Mouse (Mus musculus) brown adipose tissue, adult 24 weeks (tissue): ENCODE measurements around the gene Mycbp. TPM values are rescaled to one million over a fixed set of nuclear protein-coding genes. Genes with fewer than 3 reads are reported as not detected.
"Not testable (repeated sequence)": the region's sequence is repeated elsewhere in the genome, so short reads cannot be mapped to it uniquely, and the experiment has no call there.

Experiments
- H3K27ac ChIP-seq: fragments of 200-500 bp; replicated peaks from 2 replicates; pipeline ENCODE4 v1.5.1; 2012; ENCODE audit warnings: low read depth, mild to moderate bottlenecking, low read length
- H3K4me1 ChIP-seq: fragments of 200-500 bp; 2 replicates; pipeline ENCODE4 v1.6.1; 2012; ENCODE audit warnings: low read length, mixed read lengths; ENCODE audit not compliant: control insufficient read depth, insufficient read depth, insufficient read length
- H3K4me3 ChIP-seq: fragments of 200-500 bp; 2 replicates; pipeline ENCODE4 v1.5.1; 2012; ENCODE audit warnings: low read depth, mild to moderate bottlenecking, low read length, moderate library complexity; ENCODE audit not compliant: insufficient read depth
- polyA plus RNA-seq: library from polyadenylated mRNA; stranded (reverse); fragments of >200 nt; gene quantifications from 2 replicates; pipeline ENCODE4 v1.2.4, GENCODE M21; 2012; ENCODE audit not compliant: missing spikeins, insufficient read depth, insufficient read length

Mycbp gene
- polyA plus RNA-seq, 1 experiment = 70.1 TPM

DNA sequence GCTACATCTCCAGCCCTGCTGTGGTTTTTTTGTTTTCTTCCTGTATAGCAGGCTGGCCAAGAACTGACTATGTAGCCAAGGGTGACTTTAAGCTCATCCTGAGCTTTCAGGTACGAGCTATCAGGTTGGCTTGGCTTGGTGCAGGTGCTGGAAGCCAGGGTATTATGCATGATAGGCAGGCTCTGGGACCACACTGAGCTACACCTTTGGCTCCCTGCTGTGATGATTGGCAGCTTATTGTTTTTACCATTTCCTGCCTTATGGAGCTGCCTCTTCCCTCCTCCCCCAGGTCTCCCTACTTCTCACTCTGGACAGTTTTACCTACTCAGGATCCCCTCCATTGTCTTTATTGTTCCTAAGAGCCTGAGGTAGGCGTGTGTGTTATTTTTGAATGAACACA is 14.2 kb downstream of the Mycbp start:
- Histone ChIP-seq H3K4me1 (peaks cover 10% of the 10 kb centered on the region), H3K4me3 (peak overlapping the region; percentile 97), H3K27ac (peak overlapping the region; percentile 23; the same call in 1 of the 2 replicates)

DNA sequence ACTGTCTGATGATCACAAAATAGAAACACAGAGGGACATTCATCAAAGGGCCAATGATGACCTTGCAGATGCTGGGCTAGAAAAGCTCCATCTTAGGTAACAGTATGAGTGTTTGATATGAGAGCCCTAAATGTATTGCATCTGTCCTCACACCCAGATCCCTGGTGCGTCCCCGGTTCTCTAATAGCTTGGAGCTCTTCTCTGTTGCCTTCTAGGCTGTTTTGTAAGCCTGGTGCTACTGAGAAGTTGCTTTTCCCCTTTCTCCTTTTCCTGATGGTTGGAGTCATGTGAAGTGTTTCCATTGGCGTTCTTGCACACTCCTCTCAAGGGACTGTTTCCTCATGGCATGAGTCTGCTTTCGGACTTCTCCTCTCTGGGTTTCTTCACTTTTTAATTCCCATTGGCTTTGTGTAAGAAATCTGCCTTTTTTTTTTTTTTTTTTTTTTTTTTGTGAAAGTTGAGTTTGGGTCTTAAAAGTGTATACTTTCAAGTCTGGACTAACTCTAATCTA is 16.5 kb downstream of the Mycbp start:
- H3K4me3 ChIP-seq = no peak overlapping the region
- peak overlapping the region; percentile 74 for H3K27ac ChIP-seq
- peaks cover 10% of the 10 kb centered on the region for H3K4me1 ChIP-seq

DNA sequence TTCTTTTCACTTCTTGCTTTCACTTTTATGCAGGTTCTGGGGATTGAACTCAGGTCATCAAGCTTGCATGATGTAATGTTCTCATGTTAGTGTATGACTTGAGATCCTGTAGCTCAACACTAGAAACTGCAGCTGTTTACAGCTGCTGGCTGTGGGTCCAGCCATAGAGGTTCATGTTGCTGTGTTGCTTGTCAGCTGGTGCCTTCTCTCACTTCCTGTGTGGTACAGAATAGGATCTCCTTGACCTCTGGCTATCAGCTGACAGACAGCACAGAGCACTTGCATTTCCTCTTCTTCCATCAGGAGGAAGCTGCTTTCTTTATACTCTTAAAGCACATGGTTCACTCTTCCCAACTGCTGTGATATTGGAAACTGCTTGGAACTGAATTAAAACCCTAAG is 23.3 kb downstream of the Mycbp start:
- no peak overlapping the region for H3K4me3 ChIP-seq
- no peak overlapping the region for H3K27ac ChIP-seq
- no peaks in the 10 kb centered on the region for H3K4me1 ChIP-seq

DNA sequence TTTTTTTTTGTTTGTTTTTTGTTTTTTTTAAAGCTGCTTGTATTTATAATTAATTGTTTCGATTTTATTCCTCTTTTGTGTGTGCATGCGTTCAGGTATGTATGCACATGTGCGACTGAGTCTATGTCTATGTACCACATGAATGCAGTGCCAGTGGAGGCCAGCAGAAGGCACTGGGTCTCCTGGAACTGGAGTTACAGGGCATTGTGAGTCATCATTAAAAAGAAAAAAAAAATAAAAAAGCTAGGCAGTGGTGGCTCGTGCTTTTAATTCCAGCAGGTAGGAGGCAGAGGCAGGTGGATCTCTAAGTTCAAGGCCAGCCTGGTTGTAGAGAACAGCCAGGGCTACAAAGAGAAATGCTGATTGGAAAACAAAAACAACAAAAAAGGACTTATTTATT is 25.4 kb downstream of the Mycbp start:
- H3K27ac ChIP-seq = no peak overlapping the region
- no peak overlapping the region for H3K4me3 ChIP-seq

DNA sequence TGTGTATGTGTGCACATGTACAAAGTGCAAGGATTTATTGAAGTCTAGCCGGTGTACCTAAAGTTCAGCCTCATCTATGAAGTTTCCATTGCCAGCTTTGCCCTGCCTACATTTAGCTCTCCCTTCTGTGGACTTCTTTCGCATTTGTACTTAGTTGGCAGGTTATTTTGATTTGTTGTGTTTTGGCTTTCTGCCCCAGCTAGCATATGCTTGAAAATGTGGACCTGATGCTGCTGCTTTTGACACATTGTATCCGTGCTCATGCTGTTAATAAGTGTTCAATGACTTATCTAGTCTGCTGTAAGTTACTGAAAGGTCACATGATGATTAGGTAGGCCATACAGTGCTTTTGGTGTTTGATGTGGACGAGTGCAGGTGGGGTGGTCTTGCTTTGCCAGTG is 29.7 kb downstream of the Mycbp start:
- H3K4me3 ChIP-seq = no peak overlapping the region
- H3K27ac ChIP-seq = no peak overlapping the region
- no peaks in the 10 kb centered on the region for H3K4me1 ChIP-seq

More for the DNA sequence above, 25.4 kb downstream of the Mycbp start:
- H3K4me1 ChIP-seq = no peaks in the 10 kb centered on the region

DNA sequence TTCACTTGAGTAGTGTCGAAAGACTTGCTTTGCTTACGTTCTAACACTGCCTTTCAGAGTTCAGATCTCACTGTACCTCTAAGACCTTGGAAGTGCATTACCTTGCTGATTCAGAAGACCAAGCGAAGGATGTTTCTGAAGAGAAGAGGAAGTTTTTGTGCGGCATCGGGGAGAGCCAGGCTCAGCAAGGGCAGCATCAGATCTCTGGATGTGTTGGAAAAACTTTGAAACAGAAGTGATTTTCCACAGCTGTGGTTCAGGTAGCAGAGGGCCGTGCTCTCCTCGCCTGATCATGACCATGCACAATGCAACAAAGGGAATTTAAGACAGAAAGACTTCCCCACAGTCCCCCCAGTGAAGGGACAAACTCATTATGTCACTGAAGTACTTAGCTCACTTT is 31.4 kb downstream of the Mycbp start:
- Histone ChIP-seq H3K27ac (no peak overlapping the region), H3K4me3 (no peak overlapping the region), H3K4me1 (no peaks in the 10 kb centered on the region)

DNA sequence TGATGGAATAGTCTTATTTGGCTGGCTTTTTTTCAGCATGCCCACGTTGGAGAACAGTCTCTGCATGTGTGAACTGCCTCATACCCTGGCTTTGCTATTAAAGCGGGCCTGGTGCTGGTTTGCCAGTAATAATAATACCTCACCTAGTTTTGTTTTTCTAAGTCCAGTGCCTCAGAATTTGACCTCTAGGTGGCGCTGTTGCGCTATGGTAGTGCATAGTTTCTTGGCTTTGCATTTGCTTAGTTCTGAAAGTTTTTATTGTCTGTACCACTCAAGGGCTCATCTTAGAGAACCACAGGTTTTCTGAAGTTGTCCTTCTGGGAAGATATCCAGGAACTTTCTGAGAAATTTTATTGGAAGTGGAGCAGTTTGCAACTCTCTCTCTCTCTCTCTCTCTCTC is 35.2 kb downstream of the Mycbp start:
- Histone ChIP-seq H3K27ac (no peak overlapping the region), H3K4me3 (no peak overlapping the region), H3K4me1 (no peaks in the 10 kb centered on the region)

DNA sequence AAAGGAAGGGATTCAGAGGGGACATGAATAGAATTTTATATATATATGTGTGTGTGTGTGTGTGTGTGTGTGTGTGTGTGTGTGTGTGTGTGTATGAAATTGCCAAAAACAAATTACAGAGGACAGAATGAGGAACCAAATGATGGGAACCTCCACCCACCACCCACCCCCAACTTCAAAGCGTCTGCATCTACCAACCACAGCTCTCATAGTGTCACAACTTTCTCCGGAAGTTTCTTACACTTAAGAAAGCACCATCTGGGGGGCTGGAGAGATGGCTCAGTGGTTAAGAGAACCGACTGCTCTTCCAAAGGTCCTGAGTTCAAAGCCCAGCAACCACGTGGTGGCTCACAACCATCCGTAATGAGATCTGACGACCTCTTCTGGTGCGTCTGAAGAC is 36.2 kb downstream of the Mycbp start:
- not testable (repeated sequence) for H3K27ac ChIP-seq, H3K4me1 ChIP-seq, H3K4me3 ChIP-seq

DNA sequence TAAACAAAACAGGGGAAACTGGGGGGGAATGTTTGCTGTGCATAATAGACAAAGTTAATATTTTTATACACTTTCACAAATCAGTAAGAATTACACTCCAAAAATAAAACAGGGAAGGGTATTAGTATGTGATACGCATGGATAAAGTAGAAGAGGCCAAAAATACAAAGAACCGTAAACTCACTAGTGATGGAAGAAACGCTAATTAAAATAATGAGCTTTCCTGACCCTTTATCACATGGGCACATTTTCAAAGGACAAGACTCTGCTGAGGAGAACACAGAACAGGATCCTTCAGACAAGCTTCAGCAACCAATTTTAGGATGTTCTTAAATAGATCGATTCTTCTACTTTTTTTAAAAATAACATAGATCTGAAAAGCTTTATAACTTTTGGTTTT is 42.1 kb downstream of the Mycbp start:
- no peak overlapping the region for H3K4me3 ChIP-seq
- no peak overlapping the region for H3K27ac ChIP-seq

DNA sequence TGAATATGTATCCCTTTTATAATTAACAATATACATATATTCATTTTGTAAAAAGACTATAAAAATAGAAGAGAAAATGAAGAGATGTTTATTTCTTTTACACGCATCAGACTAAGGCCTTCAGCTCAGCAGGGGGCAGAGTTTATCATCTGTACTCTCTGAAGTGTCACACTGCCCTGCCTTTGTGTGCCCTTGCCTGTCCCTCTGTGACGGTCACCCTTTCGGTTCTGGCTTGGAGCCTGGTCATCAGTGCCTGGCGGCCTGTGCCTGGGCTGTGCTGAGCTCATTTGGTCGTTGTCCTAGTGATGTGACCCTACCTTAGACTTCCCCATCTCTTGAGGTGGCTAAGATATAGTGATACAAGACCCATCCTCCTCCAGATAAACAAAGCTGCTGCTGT is 42.5 kb downstream of the Mycbp start:
- no peaks in the 10 kb centered on the region for H3K4me1 ChIP-seq
- no peak overlapping the region for H3K4me3 ChIP-seq
- H3K27ac ChIP-seq = no peak overlapping the region

More for the DNA sequence above, 42.1 kb downstream of the Mycbp start:
- no peaks in the 10 kb centered on the region for H3K4me1 ChIP-seq

DNA sequence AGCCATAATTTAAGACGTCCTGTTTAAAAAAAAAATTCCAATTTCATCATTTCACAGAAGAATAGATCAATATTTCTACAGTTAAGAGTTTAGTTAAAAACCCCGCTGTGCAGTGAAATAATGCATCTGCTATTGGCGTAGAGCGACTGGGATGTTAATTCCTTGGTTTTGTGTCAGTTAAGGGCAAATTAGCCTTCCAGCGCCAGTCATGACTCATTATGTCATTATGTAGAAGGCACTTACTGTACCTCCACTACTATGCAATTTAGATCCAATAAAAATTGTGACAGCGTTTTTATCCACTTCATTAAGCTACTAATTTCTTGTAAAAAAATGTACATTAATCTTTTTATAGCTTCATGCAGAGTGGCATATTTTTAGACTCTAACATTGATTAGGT is 44.3 kb downstream of the Mycbp start:
- no peak overlapping the region for H3K4me3 ChIP-seq
- no peaks in the 10 kb centered on the region for H3K4me1 ChIP-seq
- no peak overlapping the region for H3K27ac ChIP-seq

DNA sequence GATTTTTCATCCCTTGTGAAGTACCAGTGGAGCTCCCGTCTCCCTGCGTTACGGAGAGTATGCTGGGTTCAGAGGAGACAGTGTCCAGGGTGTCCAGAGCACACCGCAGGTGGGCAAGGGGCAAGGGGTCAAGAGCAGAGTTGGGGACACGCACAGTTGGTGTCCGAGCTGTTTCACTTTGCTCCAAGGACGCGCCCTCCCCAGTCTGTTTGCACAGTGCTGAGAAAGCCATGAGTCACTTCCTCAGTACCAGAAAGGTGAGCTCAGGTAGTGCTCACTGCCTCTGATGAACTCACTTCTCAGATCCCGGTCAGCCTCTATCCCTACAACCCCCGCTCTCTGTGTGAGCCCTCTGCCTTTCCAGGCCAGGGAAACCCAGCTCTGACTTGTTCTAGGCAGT is 45.0 kb downstream of the Mycbp start:
- H3K4me1 ChIP-seq = no peaks in the 10 kb centered on the region
- no peak overlapping the region for H3K4me3 ChIP-seq
- H3K27ac ChIP-seq = no peak overlapping the region

DNA sequence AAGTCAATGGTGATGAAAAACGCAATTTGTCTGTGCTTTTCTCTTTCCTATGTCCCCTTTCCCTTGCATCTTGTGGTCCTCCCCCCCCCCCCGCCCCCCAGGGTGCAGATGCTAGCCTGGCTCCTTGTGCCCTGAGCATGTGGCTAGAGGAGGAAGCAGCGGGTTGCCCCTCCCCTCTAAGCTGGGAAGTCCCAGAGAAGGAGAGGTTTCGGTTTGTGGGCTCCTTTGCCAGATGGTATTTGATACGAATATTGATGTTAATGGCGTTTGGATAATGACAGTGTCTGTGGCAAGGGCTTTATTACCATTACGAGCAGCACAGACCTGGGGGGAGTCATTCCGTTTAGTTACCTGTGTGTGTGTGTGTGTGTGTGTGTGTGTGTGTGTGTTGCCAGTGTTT is 47.4 kb downstream of the Mycbp start:
- Histone ChIP-seq H3K27ac (no peak overlapping the region), H3K4me1 (no peaks in the 10 kb centered on the region), H3K4me3 (no peak overlapping the region)

DNA sequence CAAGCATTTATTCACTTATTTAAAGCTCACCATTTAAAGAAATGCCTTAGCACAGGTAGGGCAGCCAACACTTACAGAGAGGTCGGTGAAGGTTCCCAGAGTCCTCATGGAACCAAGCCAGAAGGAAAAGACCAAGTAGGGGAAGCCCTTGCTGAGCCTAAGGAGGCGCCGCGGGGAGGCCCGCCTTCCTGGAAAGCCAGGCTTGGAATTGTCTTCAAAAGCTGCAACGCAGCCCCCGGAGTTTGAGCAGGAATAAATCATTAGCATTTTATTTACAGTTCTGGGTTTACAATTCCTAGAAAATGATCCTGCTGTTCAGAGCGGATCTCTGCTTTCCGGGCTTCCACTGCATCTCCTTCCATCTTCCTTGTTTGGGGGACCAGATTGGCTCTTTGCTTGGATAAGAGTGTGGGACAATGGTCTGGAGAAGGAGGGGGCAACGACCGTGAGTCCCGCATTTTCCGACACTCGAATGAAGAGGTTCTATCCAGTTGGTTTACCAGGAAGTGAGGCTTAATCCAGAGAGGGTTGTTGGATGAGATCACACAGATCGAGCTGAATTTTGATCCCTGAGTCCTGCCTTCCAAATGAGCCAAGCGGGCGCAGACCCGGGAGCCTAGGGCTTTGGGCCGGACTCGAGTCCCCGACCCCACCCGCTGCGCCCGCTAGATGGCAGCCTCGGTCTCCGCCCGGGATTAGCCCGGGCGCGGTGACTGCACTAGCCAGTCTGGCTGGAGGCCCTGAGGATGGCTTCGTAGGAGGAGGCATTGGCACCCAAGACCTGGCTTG is 52.3 kb downstream of the Mycbp start:
- Histone ChIP-seq H3K4me3 (no peak overlapping the region), H3K4me1 (no peaks in the 10 kb centered on the region)

DNA sequence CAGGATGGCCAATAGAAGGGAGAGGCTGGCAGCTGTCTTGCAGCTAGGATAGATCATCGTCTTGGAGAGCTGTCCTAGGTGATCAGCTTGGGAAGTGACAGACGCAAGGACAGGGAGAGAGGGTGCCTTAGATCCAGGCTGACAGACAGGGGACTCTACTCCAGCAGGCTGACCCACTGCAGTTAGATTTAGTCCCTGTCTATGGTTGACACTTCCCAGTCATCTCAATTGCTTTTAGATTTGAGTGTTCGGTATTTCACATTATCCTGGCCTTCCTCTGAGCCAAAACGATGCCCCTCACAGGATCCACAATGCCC is 52.8 kb downstream of the Mycbp start:
- H3K4me1 ChIP-seq = no peaks in the 10 kb centered on the region
- no peak overlapping the region for H3K4me3 ChIP-seq

More for the DNA sequence above, 52.3 kb downstream of the Mycbp start:
- H3K27ac ChIP-seq = no peak overlapping the region

DNA sequence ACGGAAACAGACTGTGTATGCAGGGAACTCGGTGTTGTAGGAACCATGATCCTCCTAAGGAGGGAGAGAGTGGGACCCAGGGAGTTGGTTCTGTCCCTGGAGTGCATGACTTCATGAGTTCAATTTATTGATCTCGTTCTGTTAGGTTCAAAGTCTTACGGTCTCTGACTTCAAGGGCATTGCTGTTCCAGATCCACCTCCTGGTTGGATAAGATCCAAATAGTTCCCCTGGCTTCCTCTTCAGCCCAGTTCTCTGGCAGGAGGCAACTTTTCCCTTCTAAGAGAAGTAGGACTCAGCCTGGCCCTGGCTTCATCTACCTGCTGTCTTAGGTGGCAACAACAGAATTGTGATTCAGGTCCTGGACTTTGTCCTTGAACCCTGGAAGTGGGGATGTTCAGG is 53.3 kb downstream of the Mycbp start:
- Histone ChIP-seq H3K4me1 (no peaks in the 10 kb centered on the region), H3K27ac (no peak overlapping the region), H3K4me3 (no peak overlapping the region)

More for the DNA sequence above, 52.8 kb downstream of the Mycbp start:
- H3K27ac ChIP-seq = no peak overlapping the region
